Mouse (Mus musculus): Measurements from ENCODE around the gene Tbc1d22b.
"Not testable (repeated sequence)": the region's sequence is repeated elsewhere in the genome, so short reads cannot be mapped to it uniquely, and the experiment has no call there.

Tbc1d22b gene

GRCm38 (mm10) chr17:29549543-29550428, at the start of gene Tbc1d22b, which contains the start of gene Gm17657:
Gene Tbc1d22b (plus strand): TSS chr17:29549785.
Gene Gm17657 (minus strand): TSS chr17:29549638.
- peak; percentile 90 for DNase-seq

- no peak for DNase-seq
These were observed 49.3 kb upstream of the Tbc1d22b start for GRCm38 (mm10) chr17:29500243-29500740.

- no peak for DNase-seq
These were observed 48.6 kb upstream of the Tbc1d22b start for GRCm38 (mm10) chr17:29500802-29501469.

GRCm38 (mm10) chr17:29502005-29502668, 47.4 kb upstream of the Tbc1d22b start:
- DNase-seq, result no peak

- DNase-seq, result no peak
These were observed 46.6 kb upstream of the Tbc1d22b start for GRCm38 (mm10) chr17:29502669-29503665.

- DNase-seq, result no peak
These were observed 45.9 kb upstream of the Tbc1d22b start for GRCm38 (mm10) chr17:29503700-29504099.

GRCm38 (mm10) chr17:29508927-29509608, 40.5 kb upstream of the Tbc1d22b start:
- DNase-seq, result no peak

GRCm38 (mm10) chr17:29510691-29511090, 38.9 kb upstream of the Tbc1d22b start:
- no peak for DNase-seq

- peak; percentile 45 for DNase-seq
These were observed 36.4 kb upstream of the Tbc1d22b start for GRCm38 (mm10) chr17:29513044-29513730.

GRCm38 (mm10) chr17:29514435-29514834, 35.1 kb upstream of the Tbc1d22b start:
- peak; percentile 80 for DNase-seq

GRCm38 (mm10) chr17:29518665-29519064, 30.9 kb upstream of the Tbc1d22b start:
- DNase-seq, result not testable (repeated sequence)

- DNase-seq, result no peak
These were observed 29.9 kb upstream of the Tbc1d22b start for GRCm38 (mm10) chr17:29519731-29520130.

- DNase-seq, result no peak
These were observed 24.0 kb upstream of the Tbc1d22b start for GRCm38 (mm10) chr17:29525613-29526012.

GRCm38 (mm10) chr17:29528568-29529187, 20.9 kb upstream of the Tbc1d22b start:
- DNase-seq, result peak; percentile 16

GRCm38 (mm10) chr17:29530508-29530907, 19.1 kb upstream of the Tbc1d22b start:
- DNase-seq, result no peak

GRCm38 (mm10) chr17:29531278-29531677, 18.3 kb upstream of the Tbc1d22b start:
- DNase-seq, result no peak

- DNase-seq, result no peak
These were observed 17.7 kb upstream of the Tbc1d22b start for GRCm38 (mm10) chr17:29531757-29532384.

- no peak for DNase-seq
These were observed 15.7 kb upstream of the Tbc1d22b start for GRCm38 (mm10) chr17:29533866-29534265.

GRCm38 (mm10) chr17:29540426-29540825, 9.2 kb upstream of the Tbc1d22b start:
- DNase-seq, result no peak

- DNase-seq, result peak; percentile 22
These were observed 8.2 kb upstream of the Tbc1d22b start for GRCm38 (mm10) chr17:29541419-29541818.
